Mouse (Mus musculus): ENCODE data around the gene 1700025G04Rik. TPM values are rescaled to one million over a fixed set of nuclear protein-coding genes. Genes with fewer than 3 reads are reported as not detected.
A peak's percentile ranks its signal among the peaks of the same experiment; 100 is the strongest.

The 1700025G04Rik gene
- polyA plus RNA-seq, 1 experiment from 2014 or later = 8.7 TPM

DNA sequence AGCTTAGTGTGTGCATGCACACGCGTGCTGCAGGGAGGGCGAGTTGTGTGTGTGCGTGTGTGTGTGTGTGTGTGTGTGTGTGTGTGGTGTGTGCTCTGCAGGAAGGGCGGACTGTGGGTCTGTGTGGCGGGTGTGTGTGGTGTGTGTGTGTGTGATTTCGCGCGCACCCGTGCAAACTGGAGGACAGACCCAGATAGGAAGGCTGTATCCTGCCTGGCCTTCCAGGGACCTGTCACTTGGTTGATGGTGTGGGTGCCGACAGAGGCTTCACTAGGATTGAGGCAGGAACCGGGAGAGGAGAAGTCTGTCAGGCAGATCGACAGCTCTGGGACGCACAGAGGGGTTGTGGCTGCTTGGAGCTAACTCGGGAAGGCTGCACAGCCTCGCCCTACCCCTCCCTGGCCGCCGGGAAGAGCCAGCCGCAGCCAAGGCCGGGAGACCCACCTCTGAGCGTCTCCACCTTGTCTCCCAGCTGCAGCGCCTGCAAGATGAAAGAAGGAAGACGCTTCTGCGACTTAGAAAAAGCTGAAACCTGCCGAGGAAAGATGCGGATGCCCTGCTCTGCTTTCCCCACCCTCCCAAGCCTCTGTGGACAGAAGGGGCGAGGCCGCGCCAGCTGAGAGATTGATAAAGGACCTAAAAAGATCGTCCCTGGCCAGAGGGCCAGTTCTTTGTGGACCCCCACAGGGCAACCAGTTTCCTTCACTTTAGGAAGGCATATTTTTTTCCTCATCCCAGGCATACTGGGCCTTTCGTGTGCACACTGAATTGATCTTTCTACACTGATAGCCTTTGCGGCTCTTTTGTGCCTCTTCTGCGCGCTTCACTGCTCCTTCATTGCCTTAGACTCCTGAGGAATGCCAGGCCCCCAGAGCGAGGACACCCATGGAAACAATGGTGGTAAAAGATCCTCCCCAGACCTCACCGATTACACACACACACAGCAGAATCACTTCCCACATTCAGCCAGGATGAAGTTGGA, 930 bp upstream of the 1700025G04Rik start:
- H3K9me3 ChIP-seq (ENCODE audit: control insufficient read depth, low read length) = no peaks in the 10 kb centered on the region
- H3K4me1 ChIP-seq (replicated peaks; ENCODE audit: control insufficient read depth, insufficient read depth, low read length) = peaks cover 2% of the 10 kb centered on the region; the same call in 1 of the 2 replicates
- peak; percentile 50 for ATAC-seq (replicated peaks; ENCODE audit: low FRiP score)
- H3K27me3 ChIP-seq (replicated peaks; ENCODE audit: control insufficient read depth, insufficient read depth, low read length) = peaks cover 46% of the 10 kb centered on the region
- WGBS = 3% methylated on average over 36 of the region's 36 CpGs
- H3K4me3 ChIP-seq (ENCODE audit: low read depth, low read length) = peak overlapping the region; percentile 76
- DNase-seq (ENCODE audit: low spot score) = peak; percentile 37
- peak overlapping the region; percentile 15; the same call in 1 of the 2 replicates for H3K9ac ChIP-seq (ENCODE audit: low read depth, low read length)
- no peaks in the 10 kb centered on the region for H3K36me3 ChIP-seq (ENCODE audit: control insufficient read depth, insufficient read depth, low read length)
- H3K4me2 ChIP-seq = peak overlapping the region; percentile 75
- H3K27ac ChIP-seq (ENCODE audit: low read depth, low read length) = no peak overlapping the region

DNA sequence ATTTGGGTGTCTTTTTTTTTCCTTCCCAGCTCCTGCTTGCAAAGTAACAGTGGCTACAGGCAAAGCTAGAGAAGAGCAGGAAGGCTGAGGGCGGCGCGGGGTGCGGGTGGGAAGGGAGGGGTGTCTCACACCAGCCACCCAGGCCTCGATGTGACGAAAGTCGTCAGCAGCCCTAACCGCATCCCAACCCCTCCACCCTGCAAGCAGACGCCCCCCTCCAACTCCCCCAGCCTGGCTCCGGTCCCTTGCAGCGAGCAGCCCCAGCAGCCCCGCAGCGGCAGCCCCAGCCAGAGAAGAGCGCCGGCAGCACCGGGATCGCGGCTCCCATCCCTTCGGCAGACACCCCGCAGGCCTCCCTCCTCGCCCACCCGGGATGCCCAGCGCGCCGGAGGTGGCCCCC, 399 bp downstream of the 1700025G04Rik start:
- peak overlapping the region; percentile 75 for H3K4me2 ChIP-seq
- DNase-seq (ENCODE audit: low spot score) (peak; percentile 64), ATAC-seq (replicated peaks; ENCODE audit: low FRiP score) (0 out of 2 replicates have a peak, but pooled peaks have one; percentile 17)
- peaks cover 8% of the 10 kb centered on the region for H3K4me1 ChIP-seq (replicated peaks; ENCODE audit: control insufficient read depth, insufficient read depth, low read length)
- no peaks in the 10 kb centered on the region for H3K9me3 ChIP-seq (ENCODE audit: control insufficient read depth, low read length)
- peak overlapping the region; percentile 76 for H3K4me3 ChIP-seq (ENCODE audit: low read depth, low read length)
- under 1% methylated on average over 21 of the region's 25 CpGs for WGBS
- H3K9ac ChIP-seq (ENCODE audit: low read depth, low read length) = peak overlapping the region; percentile 69
- peaks cover 50% of the 10 kb centered on the region for H3K27me3 ChIP-seq (replicated peaks; ENCODE audit: control insufficient read depth, insufficient read depth, low read length)
- H3K27ac ChIP-seq (ENCODE audit: low read depth, low read length) = peak overlapping the region; percentile 23; the same call in 1 of the 2 replicates
- no peaks in the 10 kb centered on the region for H3K36me3 ChIP-seq (ENCODE audit: control insufficient read depth, insufficient read depth, low read length)

DNA sequence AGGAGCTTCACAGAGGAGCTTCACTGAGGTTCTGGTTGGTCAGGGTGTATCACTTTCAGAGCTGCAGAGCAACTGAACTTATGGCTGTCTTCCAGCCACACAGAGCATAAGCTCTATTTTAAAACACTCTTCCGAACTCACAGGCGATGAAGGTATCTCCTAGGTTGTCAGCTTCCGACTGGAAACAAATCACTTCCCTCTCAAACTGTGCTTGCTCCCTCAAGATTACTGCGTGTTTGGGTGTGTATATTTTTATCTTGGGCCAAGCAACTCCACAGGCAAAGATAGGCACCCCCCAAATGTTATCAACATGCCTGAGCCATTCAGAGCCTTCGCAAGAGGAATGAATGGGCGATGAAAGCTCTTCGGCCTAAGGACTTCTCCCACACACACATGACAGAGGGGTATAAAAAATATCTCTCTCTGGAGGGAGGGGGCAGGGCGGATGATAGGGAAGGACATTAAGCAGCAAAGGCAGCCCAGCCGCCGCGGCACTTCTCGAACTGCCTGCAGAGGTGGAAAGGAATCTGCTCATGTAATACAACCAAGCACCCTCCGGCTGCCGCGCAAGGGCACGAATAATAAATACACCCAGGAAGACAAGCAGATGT, 1.0 kb downstream of the 1700025G04Rik start:
- Histone ChIP-seq H3K4me3 (ENCODE audit: low read depth, low read length) (peak overlapping the region; percentile 76), H3K27ac (ENCODE audit: low read depth, low read length) (no peak overlapping the region), H3K9ac (ENCODE audit: low read depth, low read length) (peak overlapping the region; percentile 69; the same call in 1 of the 2 replicates), H3K36me3 (ENCODE audit: control insufficient read depth, insufficient read depth, low read length) (no peaks in the 10 kb centered on the region), H3K9me3 (ENCODE audit: control insufficient read depth, low read length) (no peaks in the 10 kb centered on the region), H3K27me3 (replicated peaks; ENCODE audit: control insufficient read depth, insufficient read depth, low read length) (peaks cover 53% of the 10 kb centered on the region), H3K4me2 (peak overlapping the region; percentile 75), H3K4me1 (replicated peaks; ENCODE audit: control insufficient read depth, insufficient read depth, low read length) (peaks cover 8% of the 10 kb centered on the region)
- ATAC-seq (replicated peaks; ENCODE audit: low FRiP score) = peak; percentile 27; the same call in 1 of the 2 replicates
- 3% methylated on average over 16 of the region's 16 CpGs for WGBS
- DNase-seq (ENCODE audit: low spot score) = peak; percentile 49

DNA sequence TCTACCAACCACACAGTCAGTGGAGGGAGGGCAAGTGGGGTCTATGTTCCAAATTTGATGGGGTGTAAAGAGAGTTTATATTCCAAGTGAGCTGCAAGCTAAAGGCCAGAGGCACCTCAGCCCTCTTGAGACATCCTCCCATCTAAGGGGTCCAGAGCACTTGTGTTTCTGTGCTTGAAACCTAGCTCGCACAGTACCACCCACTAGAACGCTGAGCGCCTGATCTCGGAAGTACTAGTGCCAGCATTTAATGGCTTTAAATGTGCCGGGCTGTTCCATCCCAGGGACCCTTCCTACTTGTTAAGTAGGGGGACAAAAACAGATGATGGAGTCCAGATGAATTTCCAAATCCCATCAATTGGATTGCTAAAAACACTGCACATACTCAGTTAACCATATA, 1.9 kb downstream of the 1700025G04Rik start:
- DNase-seq (ENCODE audit: low spot score) (no peak), ATAC-seq (replicated peaks; ENCODE audit: low FRiP score) (no peak)
- Histone ChIP-seq H3K27ac (ENCODE audit: low read depth, low read length) (no peak overlapping the region), H3K9me3 (ENCODE audit: control insufficient read depth, low read length) (no peaks in the 10 kb centered on the region), H3K4me2 (peak overlapping the region; percentile 75), H3K4me3 (ENCODE audit: low read depth, low read length) (no peak overlapping the region), H3K36me3 (ENCODE audit: control insufficient read depth, insufficient read depth, low read length) (no peaks in the 10 kb centered on the region), H3K27me3 (replicated peaks; ENCODE audit: control insufficient read depth, insufficient read depth, low read length) (peaks cover 50% of the 10 kb centered on the region), H3K9ac (ENCODE audit: low read depth, low read length) (no peak overlapping the region), H3K4me1 (replicated peaks; ENCODE audit: control insufficient read depth, insufficient read depth, low read length) (peaks cover 8% of the 10 kb centered on the region)
- 79% methylated on average over 5 of the region's 5 CpGs for WGBS

DNA sequence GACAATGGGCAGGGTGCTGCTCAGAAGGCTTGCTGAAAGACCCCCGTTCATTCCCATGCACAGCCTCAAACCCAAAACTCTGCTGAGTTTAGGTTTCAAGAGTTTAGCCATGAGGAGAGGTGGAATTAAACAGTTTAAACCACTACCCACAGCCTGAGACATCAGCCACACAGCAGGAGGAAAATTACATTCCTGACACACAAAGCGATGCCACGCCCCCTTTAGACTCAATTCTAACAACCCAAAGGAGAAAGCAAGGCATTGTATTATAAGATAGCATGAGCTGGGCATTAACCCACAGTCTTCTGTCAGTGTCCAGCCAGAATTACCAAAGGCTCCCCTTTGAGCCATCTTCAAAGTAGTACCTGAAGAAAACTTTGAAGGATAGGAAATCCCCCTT, 3.0 kb downstream of the 1700025G04Rik start:
- ATAC-seq (replicated peaks; ENCODE audit: low FRiP score) = no peak
- H3K27ac ChIP-seq (ENCODE audit: low read depth, low read length) = no peak overlapping the region
- no peaks in the 10 kb centered on the region for H3K36me3 ChIP-seq (ENCODE audit: control insufficient read depth, insufficient read depth, low read length)
- no peak overlapping the region for H3K9ac ChIP-seq (ENCODE audit: low read depth, low read length)
- no peak for DNase-seq (ENCODE audit: low spot score)
- peaks cover 8% of the 10 kb centered on the region for H3K4me1 ChIP-seq (replicated peaks; ENCODE audit: control insufficient read depth, insufficient read depth, low read length)
- peaks cover 50% of the 10 kb centered on the region for H3K27me3 ChIP-seq (replicated peaks; ENCODE audit: control insufficient read depth, insufficient read depth, low read length)
- no peak overlapping the region for H3K4me3 ChIP-seq (ENCODE audit: low read depth, low read length)
- no peaks in the 10 kb centered on the region for H3K9me3 ChIP-seq (ENCODE audit: control insufficient read depth, low read length)
- no peak overlapping the region for H3K4me2 ChIP-seq
- WGBS = 87% methylated on average over 3 of the region's 3 CpGs

DNA sequence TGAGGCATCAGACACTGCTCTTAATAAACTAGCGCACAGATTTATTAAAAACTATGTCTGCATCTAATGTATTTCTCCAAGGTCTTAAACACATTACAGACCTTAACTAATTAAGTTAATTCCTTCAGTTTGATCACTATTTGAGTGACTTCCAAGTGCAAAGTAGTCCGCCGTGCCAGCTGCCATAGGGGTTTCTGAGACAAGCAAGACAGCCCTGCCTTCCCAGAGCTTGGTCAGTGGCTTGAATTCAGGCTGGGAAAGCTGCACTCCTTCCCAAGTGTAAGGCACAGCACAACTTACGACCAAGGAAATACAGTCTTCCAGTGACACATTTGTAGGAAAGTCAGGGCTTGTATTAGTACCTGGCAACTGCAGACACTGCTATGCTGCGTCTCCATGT, 4.4 kb downstream of the 1700025G04Rik start:
- WGBS = 83% methylated on average over 5 of the region's 5 CpGs
- H3K27ac ChIP-seq (ENCODE audit: low read depth, low read length) = no peak overlapping the region
- no peak overlapping the region for H3K4me3 ChIP-seq (ENCODE audit: low read depth, low read length)
- no peaks in the 10 kb centered on the region for H3K9me3 ChIP-seq (ENCODE audit: control insufficient read depth, low read length)
- no peak overlapping the region for H3K9ac ChIP-seq (ENCODE audit: low read depth, low read length)
- H3K36me3 ChIP-seq (ENCODE audit: control insufficient read depth, insufficient read depth, low read length) = no peaks in the 10 kb centered on the region
- H3K4me1 ChIP-seq (replicated peaks; ENCODE audit: control insufficient read depth, insufficient read depth, low read length) = peaks cover 8% of the 10 kb centered on the region
- peaks cover 37% of the 10 kb centered on the region for H3K27me3 ChIP-seq (replicated peaks; ENCODE audit: control insufficient read depth, insufficient read depth, low read length)
- ATAC-seq (replicated peaks; ENCODE audit: low FRiP score) = no peak
- DNase-seq (ENCODE audit: low spot score) = no peak
- no peak overlapping the region for H3K4me2 ChIP-seq

DNA sequence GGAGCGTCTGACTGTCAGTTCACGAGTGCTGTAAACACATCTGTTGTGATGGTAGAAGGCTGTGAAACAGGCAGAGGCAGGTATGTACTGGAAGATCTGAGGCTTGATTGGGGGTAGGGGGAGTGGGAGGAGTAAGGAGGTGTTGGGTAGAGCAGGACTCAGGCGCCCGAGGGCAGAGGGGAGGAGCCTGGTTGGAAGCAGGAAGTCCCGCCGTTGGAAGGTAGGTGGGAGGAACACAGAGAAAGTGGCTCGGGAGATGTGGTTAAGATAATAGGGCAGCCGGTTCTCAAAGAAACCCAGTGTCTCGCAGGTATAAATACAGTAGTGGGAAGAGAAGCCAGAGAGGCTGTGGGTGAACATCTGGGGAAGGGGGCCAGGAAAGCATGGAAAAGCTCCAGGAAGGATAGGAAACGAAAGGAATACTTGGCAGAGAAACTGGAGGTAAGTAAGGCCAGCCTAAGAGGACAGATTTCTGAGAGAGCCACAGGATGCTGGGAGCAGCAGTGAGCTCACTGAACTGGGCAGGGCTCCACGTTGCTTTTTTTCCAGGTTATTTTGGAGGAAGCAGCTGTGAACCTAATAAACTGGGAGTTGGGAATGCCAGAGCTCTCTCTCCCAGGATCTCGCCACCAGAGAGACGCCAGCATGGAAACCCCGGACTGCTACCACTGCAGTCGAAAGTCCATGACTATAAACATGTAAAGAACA, 5.1 kb downstream of the 1700025G04Rik start:
- DNase-seq (ENCODE audit: low spot score) = no peak
- no peak for ATAC-seq (replicated peaks; ENCODE audit: low FRiP score)
- H3K9ac ChIP-seq (ENCODE audit: low read depth, low read length) = no peak overlapping the region

DNA sequence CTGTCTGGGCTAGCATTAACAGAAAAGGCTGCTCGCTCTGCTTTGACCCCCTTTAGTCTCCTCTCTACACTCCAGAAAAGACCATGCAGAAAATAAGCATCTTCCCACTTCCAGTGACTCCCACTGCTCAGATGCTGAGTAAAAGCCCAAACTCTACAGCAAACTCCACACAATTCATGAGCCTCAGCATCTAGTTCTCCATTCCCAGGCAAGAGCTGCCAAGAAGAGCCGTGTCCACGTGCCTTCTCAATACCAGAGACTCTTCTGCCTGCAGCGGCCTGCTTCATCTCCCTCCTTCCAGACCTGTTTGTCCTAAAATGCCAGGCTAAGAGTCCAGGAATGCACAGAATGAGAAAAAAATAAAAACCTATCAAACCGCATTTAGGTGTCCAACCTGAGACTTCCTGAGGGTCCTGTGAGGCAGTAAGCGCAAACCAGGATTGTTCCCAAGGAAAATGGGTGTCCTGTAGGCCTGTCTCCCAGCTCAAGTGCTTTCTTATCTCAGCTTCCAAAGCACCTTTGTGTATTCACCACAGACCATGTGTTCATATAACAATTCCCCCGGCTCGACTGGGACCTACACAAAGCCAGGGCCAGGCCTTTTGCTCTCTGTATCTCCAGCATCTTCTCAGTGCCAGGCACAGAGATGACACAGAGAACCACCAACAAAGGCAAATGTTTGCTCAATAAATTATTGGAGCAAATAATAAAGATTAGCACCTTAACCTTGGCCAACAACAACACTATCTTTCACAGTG, 7.8 kb downstream of the 1700025G04Rik start:
- ATAC-seq (replicated peaks; ENCODE audit: low FRiP score) (no peak), DNase-seq (ENCODE audit: low spot score) (no peak)
- peaks cover 6% of the 10 kb centered on the region; the same call in 1 of the 2 replicates for H3K4me1 ChIP-seq (replicated peaks; ENCODE audit: control insufficient read depth, insufficient read depth, low read length)
- no peak overlapping the region for H3K27ac ChIP-seq (ENCODE audit: low read depth, low read length)
- H3K9me3 ChIP-seq (ENCODE audit: control insufficient read depth, low read length) = no peaks in the 10 kb centered on the region
- H3K4me2 ChIP-seq = no peak overlapping the region
- no peaks in the 10 kb centered on the region for H3K36me3 ChIP-seq (ENCODE audit: control insufficient read depth, insufficient read depth, low read length)
- peaks cover 15% of the 10 kb centered on the region for H3K27me3 ChIP-seq (replicated peaks; ENCODE audit: control insufficient read depth, insufficient read depth, low read length)
- no peak overlapping the region for H3K9ac ChIP-seq (ENCODE audit: low read depth, low read length)
- H3K4me3 ChIP-seq (ENCODE audit: low read depth, low read length) = no peak overlapping the region
- WGBS = 70% methylated on average over 8 of the region's 8 CpGs

More for the DNA sequence above, 5.1 kb downstream of the 1700025G04Rik start:
- Histone ChIP-seq H3K36me3 (ENCODE audit: control insufficient read depth, insufficient read depth, low read length) (no peaks in the 10 kb centered on the region), H3K9me3 (ENCODE audit: control insufficient read depth, low read length) (no peaks in the 10 kb centered on the region), H3K4me2 (peak overlapping the region; percentile 46), H3K27ac (ENCODE audit: low read depth, low read length) (no peak overlapping the region), H3K4me3 (ENCODE audit: low read depth, low read length) (no peak overlapping the region; the same call in 1 of the 2 replicates), H3K27me3 (replicated peaks; ENCODE audit: control insufficient read depth, insufficient read depth, low read length) (peaks cover 31% of the 10 kb centered on the region), H3K4me1 (replicated peaks; ENCODE audit: control insufficient read depth, insufficient read depth, low read length) (peaks cover 6% of the 10 kb centered on the region)
- WGBS = 22% methylated on average over 15 of the region's 15 CpGs

Data from liver, embryonic 11.5 days (tissue).